Mouse (Mus musculus): ENCODE measurements at regions not wholly inside any gene's neighbourhood (a gene's known extent, or its start where the extent isn't known, plus 50 kb on each side); places are given as distances from the start of the nearest gene placed in this dataset.

GRCm38 (mm10) chr8:87025946-87026345 is 140.9 kb upstream of the N4bp1 start:
- DNase-seq (ENCODE audit: low spot score): no peak

GRCm38 (mm10) chr8:87019795-87020194 is 134.7 kb upstream of the N4bp1 start:
- no peak for DNase-seq (ENCODE audit: low spot score)

- DNase-seq (ENCODE audit: low spot score): no peak
Measured at GRCm38 (mm10) chr8:86975546-86975945, 90.5 kb upstream of the N4bp1 start.

- DNase-seq (ENCODE audit: low spot score): no peak
Measured at GRCm38 (mm10) chr8:86971736-86972135, 86.7 kb upstream of the N4bp1 start.

GRCm38 (mm10) chr8:86969051-86969450 is 84.0 kb upstream of the N4bp1 start:
- DNase-seq (ENCODE audit: low spot score): no peak

GRCm38 (mm10) chr8:86967891-86968311 is 82.8 kb upstream of the N4bp1 start:
- no peak for DNase-seq (ENCODE audit: low spot score)

GRCm38 (mm10) chr8:86961218-86962195 is 76.4 kb upstream of the N4bp1 start:
- DNase-seq (ENCODE audit: low spot score): no peak
